Mouse (Mus musculus) heart, adult 9 months (tissue): ENCODE data around the gene Hadhb.
"Not testable (repeated sequence)": the region's sequence is repeated elsewhere in the genome, so short reads cannot be mapped to it uniquely, and the experiment has no call there.

Experiments used
- DNase-seq, 2 experiments: peaks; one replicate each; pipeline ENCODE4 v3.0.0; 2022; ENCODE audit warnings: low spot score in 2 of 2

The Hadhb gene

DNA sequence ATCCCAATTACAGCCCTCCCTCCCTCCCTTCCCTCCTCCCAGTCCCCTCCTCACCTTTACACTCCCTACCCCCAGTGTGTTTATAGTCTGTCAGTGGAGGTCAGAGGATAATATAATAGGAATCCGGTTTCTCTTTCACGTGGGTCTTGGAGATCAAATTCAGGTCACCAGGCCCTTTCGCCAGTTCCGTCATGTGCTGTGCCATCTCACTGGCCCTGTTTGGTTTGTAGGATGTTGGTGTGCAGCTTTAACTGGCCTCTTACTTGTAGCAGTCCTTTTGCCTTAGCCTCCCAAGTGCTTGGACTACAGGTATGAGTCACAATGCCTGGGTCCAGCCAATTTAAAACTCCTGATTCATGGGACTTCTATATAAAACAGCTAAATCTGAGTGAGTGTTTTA lies 20.8 kb downstream of the Hadhb start:
- no peak for DNase-seq

DNA sequence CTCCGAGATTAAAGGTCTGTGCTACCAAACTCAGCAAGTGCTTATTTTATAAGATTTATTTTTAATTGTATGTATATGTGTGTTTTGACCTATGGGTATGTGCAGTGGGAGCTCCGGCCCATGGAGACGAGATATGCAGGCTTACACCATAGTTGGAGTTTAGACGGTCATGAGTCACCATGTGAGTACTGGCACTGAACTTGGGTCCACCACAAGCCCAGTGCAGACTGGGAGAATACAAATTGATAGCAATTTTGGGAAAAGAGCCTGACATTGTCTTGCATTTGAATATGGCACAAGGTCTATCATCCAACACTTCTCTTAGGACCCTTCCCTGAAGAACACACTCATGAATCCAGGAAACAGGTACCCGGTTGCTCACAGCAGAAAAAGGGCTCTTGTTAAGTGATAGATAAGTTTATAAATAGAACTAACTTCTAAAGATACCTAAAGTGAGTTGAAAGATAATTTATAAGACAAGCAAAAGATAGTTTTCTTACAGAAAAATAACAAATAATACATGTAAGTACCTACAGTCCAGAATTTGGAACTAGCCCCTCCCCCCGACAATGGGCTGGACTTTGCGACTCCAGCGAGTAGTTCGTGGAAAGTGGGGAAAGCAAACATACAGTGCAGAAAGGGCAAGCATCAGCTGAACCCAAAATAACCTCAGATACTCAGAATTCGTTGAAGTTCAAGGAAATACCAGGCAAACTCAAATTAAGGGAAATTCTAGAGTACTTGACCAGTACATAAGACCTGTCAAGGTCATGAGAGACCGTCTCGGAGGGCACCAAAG lies 32.8 kb downstream of the Hadhb start:
- DNase-seq = no peak

DNA sequence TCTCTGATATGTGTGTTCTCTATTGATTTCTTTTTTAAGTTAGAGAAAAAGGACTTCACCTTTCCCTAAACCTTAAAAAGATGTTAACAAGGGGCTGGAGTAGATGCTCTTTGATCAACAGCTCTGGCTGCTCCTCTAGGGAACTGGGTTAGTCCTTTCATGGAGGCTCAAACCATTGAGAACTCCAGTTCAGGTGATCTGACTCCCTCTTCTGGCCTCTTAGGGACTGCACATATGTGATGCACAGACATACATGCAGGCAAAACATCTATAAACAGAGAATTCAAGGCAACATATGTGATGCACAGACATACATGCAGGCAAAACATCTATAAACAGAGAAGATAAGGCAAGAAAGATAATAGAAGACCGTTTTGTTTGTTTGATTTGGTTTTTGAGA lies 37.4 kb downstream of the Hadhb start:
- no peak for DNase-seq

DNA sequence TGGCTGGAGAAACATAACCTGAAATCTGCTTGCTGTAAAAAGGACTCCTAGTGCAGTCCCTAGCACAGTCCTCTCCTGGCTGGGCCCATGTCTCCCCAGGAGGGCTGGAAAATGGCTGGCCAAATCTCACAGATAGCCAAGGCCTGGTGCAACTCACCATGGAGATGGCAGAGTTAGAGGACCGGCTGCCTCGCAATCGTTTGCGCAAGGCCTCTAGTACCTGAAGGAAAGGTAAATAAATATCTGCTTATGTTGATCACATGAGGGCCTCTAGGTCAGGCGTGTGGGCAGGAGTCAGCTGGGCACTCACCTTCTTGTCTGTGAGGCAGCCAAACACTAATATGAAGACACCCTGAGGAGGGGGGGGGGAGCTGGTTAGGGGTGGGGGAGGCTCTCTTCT lies 40.3 kb downstream of the Hadhb start:
- no peak for DNase-seq

DNA sequence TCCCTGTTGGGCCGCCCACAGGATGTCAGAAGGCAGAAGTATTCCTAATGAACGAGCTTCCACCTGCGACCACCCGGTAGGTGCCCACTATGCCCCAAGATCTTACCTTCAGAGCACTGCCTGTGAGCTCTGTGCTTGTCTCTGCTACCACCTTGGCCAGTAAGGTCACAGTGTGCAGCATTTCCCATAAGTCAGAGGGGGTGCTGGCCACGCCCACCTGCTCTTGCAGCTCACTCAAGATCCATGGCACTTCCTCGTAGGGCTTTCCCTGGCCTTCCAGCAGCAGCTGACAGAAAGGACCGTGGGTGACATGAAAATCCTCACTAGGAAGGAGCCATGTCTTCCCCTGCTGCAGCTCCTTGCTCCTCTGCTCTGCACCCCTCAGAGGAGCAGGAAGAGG lies 43.2 kb downstream of the Hadhb start:
- no peak for DNase-seq

DNA sequence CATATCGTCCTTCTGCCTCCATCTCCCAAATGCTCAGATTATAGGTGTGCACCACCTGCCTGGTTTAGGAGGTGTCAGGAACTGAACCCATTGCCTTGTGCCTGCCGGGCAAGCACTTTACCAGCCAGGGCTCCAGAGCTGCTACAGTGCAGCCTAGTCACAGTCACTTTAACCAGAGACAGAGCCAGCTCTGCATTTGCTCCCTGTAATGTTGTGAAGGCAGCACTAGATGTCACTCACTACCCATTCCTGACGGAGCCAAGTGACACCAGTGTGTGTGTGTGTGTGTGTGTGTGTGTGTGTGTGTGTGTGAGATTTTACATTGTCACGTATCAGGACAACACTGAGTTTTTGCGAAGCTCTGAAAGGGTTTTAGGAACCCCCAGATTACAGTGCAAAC lies 46.5 kb downstream of the Hadhb start:
- DNase-seq = no peak

DNA sequence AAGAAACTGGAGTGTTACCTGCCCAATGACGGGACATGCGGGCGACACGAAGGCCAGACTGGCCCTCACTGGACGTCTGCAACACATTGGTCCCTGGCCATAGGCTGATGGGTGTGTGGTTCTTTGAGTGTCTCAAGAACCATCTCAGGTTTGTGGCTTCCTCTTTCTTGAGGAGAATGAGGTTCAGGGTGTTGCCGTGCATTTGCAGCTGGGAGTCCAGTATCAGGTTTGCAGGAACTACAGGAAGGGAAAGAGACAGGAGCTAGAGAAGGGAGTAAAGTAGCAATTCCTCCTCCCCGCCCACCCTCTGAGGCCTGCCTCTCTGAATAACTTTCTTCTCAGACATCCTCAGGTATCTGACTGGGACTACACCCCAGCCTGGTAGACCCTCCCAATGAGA lies 47.2 kb downstream of the Hadhb start:
- no peak for DNase-seq

DNA sequence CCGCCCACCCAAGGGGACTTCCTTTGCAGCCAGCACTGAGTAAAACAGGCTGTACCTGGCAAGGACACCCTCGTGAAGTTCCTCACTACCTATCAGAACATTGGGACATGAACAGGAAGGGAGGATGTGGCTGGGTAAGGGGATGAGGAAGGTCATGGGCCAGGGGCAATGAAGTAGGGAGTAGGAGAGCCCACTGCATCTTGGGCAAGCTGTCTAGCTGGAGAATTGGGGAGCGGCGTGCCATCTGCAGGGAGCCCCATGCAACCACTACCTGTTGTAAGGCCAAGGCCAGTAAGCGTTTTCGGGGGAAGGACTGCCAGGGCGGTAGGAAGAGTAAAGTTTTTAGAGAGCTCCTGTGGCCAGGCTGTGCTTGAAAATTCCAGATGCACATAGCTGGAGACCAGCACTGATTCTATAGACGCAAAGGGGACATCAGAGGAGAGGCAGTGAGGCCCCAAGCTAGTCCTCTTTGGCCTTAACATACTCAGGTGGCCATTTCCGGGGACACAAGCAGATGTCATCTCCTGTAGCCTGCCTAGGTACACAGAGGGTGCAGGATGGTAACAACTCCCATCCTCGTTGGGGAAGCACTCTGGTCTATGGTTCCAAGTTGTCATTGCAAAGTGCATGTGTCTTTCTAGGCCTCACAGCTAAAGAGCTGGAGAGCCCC lies 48.3 kb downstream of the Hadhb start:
- DNase-seq = no peak

DNA sequence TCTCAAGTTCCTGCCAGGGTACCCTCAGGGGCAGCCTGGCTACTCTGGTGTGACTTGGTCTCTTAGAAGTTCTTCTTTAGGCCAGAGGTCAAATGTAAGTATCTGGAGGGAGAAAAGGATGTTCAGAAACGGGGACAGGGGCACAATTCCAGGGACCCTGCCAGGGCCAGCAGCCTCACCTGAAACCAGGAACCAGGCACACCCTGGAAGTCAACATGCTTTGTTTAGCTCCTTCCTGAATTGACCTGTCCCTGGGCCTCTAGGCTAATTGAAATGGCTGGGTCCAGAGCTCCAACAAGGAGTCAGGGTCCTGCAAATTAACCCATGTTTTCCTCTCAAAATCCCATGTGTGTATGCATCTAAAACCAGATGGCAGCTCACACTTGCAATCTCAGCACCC lies 49.4 kb downstream of the Hadhb start:
- no peak for DNase-seq

DNA sequence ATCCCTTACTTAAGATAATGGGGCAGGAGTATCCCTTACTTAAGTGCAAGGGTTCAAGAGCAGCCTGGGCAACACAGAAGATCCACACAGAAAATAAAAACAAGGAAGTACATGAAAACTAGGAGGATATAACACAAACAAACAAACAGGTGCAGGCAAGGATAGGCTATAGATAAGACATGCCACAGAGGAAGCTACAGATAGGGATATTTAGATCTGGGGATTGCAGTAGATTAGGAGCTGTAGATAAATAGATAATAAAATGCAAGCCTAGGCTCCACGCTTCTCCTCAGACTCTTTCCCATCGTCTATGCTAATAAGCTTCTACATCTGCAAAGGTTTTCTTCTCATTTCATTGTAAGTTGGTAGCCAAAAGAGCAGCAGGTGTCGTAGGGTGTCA lies 50.0 kb downstream of the Hadhb start:
- DNase-seq = no peak

DNA sequence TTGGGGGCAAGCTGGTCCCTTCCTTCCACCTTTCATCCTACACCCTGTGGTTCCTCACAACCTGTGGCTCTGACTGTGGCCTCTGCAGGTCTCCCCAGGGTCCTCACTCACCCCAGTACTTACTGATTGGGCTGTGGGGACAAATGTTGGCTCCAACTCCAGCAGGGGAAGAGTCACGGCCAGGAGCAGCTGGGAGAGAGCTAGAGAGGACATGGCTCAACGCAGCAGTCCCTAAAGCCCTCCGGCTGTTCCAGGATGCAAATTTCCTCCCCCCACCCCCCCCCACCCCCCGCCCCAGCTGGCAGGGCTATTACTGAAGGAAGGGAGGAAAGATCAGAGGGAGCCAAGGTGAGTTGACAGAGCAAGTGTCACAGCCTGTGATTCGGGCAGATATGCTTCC lies 50.4 kb downstream of the Hadhb start, which contains the start of gene Adgrf3:
Gene Adgrf3 (minus strand): TSS at position 230 of the 400 bp plus-strand sequence.
- DNase-seq = no peak

DNA sequence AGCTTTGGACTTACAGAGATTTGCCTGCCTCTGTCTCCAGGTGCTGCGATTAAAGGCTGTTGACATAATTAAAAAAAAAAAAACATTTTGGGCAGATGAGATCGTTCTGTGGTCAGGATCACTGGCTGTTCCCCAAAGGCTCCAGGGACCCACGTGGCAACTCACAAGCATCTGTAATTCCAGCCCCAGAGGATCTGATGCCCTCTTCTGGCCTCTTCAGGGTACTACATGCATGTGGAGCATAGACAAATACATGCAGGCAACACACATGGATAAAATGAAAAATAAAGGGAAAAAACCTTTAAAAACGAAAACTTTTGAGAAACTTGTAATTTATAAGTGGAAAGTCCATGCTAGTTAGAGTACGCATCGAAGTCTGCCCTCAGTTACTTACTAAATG lies 52.2 kb downstream of the Hadhb start:
- DNase-seq = no peak

DNA sequence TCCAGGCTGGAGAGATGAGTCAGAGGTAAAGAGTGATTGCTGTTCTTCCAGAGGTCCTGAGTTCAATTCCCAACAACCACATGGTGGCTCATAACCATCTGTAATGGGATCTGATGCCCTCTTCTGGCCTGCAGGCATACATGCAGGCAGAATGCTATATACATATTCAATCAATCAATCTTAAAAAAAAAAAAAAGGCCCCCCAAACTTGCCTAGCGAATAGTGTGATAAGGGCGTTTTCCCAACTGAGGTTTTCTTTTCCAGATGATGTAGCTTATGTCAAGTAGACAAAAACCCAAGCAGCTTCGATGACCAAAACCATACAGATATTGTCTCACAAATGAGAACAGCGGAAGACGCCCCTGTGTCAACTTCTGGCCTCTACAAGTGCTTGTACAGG lies 55.7 kb downstream of the Hadhb start:
- not testable (repeated sequence) for DNase-seq

DNA sequence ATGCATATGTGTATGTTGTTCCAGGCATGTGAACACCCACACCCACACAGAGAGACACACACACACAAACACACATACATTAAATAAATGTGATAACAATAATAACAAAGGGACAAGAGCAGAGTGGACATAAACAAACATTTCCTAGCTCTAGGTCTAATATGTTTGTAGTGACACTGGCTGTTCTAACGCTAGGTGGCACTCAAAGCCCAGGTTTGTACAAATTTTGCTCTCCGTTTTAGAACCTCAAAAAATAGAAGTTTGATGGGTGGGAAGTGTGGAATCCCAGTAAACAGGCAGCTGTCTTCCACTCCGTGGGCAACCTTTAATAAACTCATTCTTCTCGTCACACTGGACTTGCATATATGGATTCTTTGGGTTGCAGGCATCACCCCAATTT lies 59.8 kb downstream of the Hadhb start:
- peak in 1 of 2 experiments; percentile 45 for DNase-seq

DNA sequence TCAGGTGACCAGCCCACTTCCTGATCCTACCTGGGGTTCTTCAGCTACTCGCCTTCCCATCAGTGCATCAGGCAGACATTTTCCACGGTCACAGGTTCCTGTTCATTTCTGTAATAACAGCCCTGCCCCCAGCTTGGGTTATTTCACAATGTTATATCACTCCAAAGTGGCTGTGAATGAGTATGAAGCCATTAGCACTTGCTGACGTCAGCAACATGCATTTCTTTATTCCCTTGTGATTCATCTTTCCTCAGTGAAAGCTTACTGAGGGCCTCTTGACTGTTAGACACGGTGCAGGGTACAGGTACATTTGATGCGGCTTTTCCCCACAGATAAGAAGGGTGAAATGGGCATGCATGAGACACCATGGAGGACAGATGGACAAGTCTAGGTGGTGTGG lies 60.9 kb downstream of the Hadhb start:
- no peak for DNase-seq

DNA sequence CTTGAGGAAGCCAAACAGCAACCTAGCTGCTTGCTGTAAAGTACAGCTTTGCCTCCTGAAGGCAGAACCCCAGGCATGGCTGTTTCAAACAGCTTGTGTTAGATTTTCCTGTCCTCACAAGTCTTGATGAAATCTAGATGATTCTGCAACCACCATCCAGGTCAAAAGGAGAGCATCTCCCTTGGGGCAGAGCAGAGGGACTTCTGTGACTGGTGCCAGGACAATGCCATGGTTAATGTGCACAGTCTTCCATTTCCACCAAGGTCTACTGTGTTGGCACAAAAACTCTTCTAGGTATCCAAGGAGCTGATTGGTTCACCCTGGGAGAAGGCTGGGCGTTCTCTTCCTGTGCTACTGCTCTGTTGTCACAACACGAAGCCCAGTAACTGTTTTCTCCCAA lies 64.7 kb downstream of the Hadhb start:
- DNase-seq = no peak

DNA sequence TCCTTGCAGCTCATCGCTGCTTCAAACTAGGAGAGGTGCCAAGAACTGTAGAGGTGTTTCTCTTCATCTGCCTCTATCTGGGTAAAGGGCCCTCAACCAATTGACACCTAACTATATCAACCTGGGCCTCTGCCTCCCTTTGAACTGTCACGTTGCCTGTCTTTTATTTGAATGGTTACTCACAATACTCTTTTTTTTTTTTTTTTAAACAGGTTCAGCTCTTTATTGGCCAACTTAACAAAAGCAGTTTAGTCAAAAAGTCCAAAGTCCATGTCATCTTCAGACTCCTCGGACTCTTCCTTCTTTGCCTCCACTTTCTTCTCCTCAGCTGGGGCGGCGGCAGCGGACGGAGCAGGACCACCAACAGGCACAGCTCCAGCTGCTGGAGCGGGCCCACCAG lies 65.6 kb downstream of the Hadhb start:
- no peak for DNase-seq

DNA sequence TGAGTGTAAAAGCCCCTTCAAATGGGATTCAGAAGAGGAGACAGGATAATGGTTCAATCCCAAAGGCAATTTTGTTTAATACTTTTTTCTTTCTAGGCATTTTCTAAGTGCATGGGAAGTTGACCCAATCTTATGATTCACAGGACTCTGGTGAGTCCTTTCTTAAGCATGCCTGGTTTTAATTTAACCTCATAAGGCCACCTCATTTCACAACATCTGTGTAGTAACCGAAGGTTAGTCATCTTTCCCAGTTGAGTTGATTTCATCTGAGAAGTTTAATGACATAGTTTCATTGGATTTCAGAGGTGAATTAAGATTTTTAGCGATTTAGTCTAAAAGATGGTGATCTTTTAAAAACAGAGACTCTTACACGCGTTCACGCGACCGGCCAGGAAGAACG lies 67.6 kb downstream of the Hadhb start:
- DNase-seq = no peak

DNA sequence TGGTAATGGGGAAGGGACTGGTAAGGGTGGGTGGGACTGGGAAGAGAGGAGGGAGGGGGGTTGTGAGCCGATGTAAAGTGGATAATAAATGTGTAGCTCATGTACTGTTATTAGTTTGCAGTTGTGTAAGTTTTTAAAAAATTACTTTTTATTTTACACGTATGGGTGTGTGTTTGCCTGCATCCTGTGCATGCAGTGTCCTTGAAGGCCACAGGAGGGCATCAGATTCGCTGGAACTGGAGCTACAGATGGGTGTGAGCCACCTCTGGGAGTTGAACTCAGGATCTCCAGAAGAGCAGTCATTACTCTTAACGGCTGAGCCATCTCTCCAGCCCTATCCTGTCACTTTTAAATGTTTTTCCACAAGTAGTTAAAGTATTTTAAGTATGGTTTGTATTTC lies 75.9 kb downstream of the Hadhb start:
- DNase-seq = no peak

DNA sequence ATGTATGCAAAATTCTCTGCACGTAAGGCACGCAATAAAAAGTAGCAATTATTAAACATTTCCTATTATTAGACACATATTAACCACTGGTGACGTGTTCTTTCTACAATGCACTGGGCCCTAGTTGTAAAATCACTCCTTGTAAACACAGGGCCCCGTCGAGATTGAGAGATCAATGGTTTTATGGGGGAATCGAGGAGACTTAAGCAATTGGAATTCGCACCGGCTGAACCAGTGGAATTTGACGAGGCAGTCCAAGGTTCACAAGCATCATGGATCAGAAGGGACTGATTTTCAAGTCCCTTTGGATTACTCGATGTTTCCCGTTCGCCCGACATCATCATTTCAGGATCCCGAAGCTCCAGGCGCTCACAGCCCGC lies 76.8 kb downstream of the Hadhb start:
- DNase-seq = no peak

DNA sequence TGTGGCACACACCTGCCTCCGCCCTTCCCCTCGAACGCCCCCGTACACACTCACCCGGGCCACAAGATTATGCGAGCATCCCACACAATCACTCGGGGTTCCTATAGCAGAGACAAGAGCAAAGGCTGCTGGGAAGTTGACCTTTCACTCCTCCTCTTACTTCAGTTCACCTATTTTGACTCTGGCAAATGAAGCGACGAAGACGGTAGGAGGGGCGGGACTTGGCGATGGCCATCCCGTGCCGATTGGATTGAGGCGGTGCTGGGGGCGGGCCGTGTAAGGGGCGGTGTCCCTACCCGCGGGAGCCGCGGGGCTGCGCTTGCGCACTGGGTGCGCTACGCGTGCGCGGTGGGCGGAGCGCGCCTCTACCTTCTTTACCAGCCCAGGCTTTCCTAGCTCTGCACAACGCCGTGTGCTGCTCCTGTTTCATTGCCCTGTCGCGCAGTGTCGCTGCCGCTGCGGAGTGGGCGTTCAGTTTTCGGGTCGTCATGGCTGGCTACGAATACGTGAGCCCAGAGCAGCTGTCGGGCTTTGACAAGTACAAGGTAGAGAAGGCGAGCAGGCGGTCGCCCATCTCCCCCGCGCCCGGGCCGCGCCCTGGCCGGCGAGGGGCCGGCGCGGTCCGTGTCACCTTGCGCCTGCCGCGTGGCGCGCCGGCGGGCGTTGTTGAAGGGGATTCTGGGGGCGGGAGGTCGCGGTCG lies 77.4 kb downstream of the Hadhb start, which contains the start of gene Selenoi:
Gene Selenoi (plus strand): TSS at position 311 of the 701 bp plus-strand sequence.
- DNase-seq = peak; percentile 98 to 99

DNA sequence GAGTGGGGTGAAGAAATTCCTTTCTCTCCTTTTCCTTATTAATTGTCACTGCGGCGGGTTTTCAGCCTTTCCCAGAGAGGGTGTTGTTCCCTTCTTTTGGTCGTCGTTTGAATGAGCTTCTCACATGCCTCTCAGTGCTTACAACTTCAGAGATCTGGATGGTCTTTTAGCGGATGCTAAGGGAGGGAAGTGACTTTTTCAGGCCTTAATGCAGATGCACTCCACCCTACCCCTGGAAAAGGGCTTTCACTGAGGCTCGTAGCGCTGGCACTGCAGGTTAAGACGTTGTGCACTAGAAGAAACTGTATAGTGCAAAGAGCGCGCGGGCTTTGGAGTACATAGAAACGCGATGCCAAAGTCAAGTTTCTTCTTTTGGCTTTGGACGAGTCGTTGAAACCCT lies 78.0 kb downstream of the Hadhb start:
- no peak for DNase-seq

DNA sequence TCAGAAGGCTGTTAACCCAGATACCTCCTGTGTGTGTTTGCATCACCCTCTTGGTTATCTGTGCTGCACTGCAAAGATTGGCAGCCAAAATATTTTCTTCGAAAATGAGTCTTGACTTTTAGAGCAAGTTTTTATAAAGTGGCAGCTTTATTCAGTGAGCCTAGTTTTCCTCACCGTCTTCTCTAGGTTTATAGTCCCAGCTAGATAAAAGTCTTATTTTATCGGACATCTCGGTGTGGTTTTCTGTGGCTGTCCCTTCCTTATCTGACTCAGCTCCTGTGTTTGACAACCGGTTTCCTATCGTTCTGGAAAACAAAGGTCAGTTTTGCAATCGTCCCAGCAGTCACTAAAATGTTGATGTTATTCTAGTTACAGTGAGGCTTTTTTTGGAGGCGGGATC lies 78.9 kb downstream of the Hadhb start:
- no peak for DNase-seq
